Mouse (Mus musculus) layer of hippocampus, postnatal 36 days (tissue): ENCODE results near the gene Timp2. TPM values are rescaled to one million over a fixed set of nuclear protein-coding genes. Genes with fewer than 3 reads are reported as not detected.
"Not testable (repeated sequence)": the region's sequence is repeated elsewhere in the genome, so short reads cannot be mapped to it uniquely, and the experiment has no call there.

Experiments used
- DNase-seq, 2 experiments: peaks; one replicate each; pipeline ENCODE4 v3.0.0; 2022
- total RNA-seq, 2 experiments: library from RNA; stranded (reverse); gene quantifications; 2 replicates each; pipeline ENCODE4 v1.2.3; 2021

Timp2 gene
- total RNA-seq = 100 to 1,000 TPM; 187 to 191 TPM

- DNase-seq = no peak
Observed at GRCm38 (mm10) chr11:118355640-118356039, at the start of gene Timp2. Timp2 (minus strand) TSS chr11:118355740.

DNA sequence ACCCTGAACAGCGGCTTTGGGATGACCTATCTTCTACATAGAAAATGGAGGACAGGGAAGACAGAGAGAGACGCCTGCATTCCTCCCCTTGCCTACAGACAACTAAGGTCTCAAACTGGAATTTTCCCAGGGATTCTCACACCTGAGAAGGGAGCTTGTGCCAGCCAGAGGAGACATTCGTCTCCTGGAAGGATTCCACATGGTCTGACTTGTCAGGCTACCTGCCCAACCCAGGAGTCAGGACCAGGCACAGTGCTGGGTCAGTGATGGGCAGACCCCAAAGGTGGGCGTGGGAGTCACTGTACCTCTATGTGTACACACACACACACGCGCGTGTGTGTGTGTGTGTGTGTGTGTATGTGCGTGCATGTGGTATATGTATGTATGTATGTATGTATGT, 49.8 kb upstream of the Timp2 start:
- no peak for DNase-seq

DNA sequence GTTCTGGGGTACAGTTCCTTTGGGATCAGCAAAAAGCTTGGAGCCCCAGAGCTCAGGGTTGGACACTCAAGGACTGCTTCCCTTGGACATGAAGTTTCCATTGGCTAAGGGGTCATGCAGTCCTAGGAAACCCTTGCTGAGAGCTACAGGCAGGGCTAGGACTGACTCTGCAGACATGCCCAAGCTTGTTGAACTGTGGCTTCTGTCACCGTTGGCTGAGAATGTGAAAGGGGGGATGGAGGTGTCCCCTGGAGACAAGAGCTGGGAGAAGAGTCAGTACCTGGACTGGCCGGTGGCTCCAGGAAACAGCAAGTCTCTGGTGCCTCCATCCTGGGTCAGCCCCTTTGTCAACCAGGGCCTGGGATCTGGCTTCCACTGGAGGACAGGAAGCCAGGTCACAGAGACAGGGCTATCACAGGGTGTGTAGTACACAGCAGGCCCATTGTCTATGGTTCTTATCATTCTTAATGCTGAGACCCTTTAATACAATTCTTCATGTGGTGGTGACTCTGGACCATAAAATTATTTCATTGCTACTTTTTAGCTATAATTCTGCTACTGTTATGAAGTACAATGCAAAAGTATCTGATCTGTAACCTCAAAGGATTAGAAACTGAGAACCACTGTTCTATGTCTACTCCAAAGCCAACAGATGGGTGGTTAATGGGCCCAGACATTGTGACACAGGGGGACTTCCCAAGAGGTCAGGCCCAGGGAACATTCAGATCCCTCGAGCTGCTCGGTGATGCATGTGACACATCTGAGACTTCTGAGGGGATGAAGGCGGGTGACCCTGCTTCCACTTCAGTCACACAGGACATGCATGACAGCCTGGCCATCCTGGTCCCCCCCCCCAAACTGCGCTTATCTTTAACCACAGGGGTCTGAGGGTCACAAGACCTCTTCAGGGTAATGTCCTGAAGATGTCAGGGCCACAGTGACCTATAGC, 48.7 kb upstream of the Timp2 start:
- DNase-seq = no peak

- DNase-seq = no peak
Observed at GRCm38 (mm10) chr11:118403183-118403582, 47.6 kb upstream of the Timp2 start.

GRCm38 (mm10) chr11:118401760-118402280, 46.3 kb upstream of the Timp2 start, which contains the start of gene Lgals3bp:
Lgals3bp (minus strand) TSS chr11:118402092.
- peak in 1 of 2 experiments; percentile 29 for DNase-seq

DNA sequence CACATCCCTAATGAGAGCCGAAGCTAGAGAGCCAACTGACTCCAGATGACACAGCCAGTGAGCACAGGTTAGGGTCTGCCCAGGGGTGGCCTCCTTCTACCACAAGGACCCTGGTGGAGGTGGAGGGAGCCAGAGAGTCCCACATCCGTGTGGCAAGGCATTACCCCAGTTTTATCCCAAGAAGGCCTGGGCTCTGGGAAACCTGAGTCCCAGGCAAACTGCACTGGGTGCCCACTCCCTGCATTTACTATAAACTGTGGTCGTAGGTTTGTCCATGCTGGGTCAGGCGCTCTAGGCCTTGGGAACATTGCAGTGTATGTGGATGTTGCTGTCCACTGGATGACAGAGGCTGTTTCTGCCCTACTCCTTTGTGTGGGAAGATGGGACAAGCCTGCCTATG, 45.7 kb upstream of the Timp2 start:
- no peak for DNase-seq

GRCm38 (mm10) chr11:118400566-118400936, 45.0 kb upstream of the Timp2 start:
- no peak for DNase-seq

GRCm38 (mm10) chr11:118399891-118400565, 44.5 kb upstream of the Timp2 start:
- DNase-seq = no peak

DNA sequence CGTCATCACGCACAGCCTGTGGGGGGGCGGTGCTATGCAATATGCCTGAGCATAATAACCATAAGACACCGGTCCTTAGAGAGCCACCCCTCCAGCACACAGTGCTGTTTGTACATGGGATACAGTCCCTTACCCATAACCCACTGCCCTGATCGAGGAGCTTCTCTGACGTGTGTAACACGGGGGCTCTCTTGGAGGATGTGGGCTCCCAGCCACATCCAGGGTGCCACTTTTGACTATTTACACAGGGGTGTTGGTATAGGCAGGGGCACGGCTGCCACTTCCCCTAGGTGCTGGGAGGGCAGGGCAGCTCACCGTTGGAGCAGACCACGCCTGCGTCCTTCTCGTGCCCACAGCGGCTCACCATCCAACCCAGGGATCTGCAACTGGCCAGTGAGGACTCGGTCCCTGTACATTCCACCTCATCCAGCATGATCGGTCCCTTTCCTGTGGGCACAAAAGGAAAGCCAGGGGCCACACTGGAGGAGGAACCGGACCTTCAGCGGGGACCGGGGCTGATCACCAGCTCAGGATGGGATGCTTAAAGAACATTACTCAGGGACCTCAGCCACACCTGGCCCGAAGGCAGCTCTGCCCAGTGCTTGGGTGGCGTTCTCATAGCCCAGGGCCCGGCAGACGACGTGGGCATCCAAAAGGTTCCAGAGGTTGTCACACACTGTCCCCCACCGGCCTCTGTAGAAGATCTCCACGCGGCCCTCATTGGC, 42.4 kb upstream of the Timp2 start:
- no peak for DNase-seq

GRCm38 (mm10) chr11:118394538-118394937, 39.0 kb upstream of the Timp2 start:
- no peak for DNase-seq

DNA sequence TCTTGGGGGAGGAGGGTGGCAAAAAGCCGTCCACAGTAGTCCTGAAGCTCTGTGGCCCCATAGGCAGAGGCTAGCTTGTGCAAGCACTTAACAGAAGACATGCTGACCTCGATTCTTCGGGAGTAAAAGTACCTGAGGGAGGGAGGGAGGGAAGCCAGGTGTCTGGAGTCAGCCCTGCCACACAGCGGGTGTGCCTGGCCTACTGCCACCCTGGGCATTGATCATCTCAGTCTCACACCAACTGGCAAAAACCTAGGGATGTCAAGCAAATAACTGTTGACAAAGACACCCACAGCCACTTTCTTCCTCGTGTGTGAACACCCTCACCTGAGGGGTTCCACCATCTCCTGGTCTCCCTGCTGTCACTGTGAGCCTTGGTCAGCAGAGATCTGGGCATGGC, 38.5 kb upstream of the Timp2 start:
- peak in 1 of 2 experiments; percentile 1 for DNase-seq

DNA sequence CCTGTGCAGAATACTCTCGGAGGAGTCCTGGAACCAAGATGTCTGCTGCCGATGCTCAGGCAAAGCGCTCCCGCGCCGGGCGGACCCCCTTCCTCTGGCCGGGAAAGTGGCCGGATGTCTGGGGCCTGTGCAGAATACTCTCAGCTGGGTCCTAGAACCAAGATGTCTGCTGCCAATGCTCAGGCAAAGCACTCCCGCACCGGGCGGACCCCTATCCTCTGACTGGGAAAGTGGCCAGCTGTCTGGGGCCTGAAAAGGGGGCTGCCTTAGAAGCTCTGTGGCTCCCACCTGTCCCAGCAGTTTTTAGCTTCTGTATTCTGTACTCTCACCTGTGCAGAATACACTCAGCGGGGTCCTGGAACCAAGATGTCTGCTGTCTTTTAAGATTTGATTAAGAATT, 32.3 kb upstream of the Timp2 start:
- peak in 1 of 2 experiments; percentile 0 for DNase-seq

- peak; percentile 75 to 81 for DNase-seq
Observed at GRCm38 (mm10) chr11:118379251-118380009, 23.9 kb upstream of the Timp2 start.

- no peak for DNase-seq
Observed at GRCm38 (mm10) chr11:118378656-118379055, 23.1 kb upstream of the Timp2 start.

- DNase-seq = not testable (repeated sequence)
Observed at GRCm38 (mm10) chr11:118376323-118376722, 20.8 kb upstream of the Timp2 start.

DNA sequence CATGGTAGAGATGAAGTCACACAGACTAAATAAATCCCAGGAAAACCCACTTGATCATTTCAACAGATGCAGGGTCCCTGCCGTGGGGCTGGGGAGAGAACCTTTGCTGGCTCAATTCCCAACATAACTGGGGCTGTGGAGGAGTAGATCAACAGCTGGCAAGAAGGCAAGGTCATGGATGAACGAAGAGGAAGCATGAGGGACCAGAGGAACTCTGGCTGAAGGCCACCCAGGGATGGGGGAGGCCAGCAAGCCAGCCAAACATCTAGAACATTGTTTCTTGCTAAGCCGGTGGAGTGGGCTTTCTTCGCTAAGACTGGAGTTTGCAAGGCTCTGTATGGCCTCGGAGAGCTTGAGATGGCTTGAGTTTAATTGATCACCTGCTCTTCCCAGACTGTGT, 20.3 kb upstream of the Timp2 start:
- no peak for DNase-seq

DNA sequence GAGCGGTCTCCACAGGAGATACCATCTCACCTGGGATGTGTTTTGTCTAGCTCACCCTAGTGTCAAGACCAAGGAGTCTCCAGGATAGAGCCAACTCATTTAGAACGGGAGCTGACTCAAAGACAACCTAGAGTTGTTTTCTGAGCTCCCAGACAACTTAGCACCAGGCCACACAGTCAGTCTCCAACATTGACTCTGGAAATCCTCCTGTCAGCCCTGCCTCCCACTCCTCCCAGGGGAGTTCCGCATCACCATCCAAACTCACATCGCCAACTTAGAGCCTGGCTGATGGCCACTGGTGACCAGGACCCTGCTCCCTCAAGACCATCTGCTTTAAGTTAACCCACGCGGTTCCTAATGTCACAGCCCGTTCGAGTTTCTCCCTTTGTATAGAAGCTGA, 19.9 kb upstream of the Timp2 start:
- DNase-seq = no peak

GRCm38 (mm10) chr11:118375006-118375405, 19.5 kb upstream of the Timp2 start:
- no peak for DNase-seq

DNA sequence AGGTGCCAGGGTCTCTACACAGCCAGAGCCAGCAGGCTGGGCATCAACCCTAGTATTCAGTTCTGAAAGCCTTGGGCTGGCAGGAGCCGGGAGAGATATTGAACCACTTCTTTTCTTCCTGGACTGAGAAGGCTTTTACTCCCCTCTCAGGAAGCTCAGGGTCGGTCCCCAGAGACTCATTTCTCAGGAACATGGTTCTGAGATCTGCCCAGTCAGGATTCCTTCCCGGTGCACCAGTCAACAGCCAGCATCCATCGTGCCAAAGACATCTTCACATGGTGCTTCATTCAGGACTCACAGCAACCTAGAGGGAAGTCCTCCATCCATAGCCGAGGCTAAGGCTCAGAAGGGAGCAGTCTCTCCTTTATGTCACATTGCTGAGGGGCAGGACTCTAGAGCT, 19.0 kb upstream of the Timp2 start:
- no peak for DNase-seq

GRCm38 (mm10) chr11:118372641-118373040, 17.1 kb upstream of the Timp2 start:
- no peak for DNase-seq

GRCm38 (mm10) chr11:118371876-118372275, 16.3 kb upstream of the Timp2 start:
- no peak for DNase-seq

DNA sequence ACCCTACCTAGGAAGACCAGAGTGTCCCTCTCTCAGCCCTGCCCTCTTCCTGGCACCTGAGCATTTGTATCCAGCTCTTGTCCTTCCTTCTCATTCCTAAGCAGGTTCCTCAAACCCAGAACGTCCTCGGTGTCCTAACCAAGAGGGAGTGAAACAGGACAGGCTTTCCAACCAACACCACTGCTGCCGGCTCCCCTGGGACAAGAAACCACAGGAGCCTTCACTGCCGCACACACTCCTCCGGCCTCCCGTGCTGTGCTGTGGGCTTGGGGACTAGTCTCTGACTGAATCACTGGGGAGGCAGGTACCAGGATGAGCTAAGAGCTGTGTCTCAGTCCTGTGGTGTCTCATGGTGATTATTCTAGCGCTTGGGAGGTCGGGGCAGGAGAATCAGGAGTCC, 14.1 kb upstream of the Timp2 start:
- no peak for DNase-seq
